Mouse (Mus musculus): ENCODE measurements around the gene Prm3.

- TF ChIP-seq CTCF (conservative IDR thresholded peaks at IDR 0.05; ENCODE audit: low read length), result no peak
- TF ChIP-seq NANOG (IDR thresholded peaks at IDR 0.05; ENCODE audit: borderline replicate concordance, low read length), result no peak
- no peak for TF ChIP-seq POU5F1 (IDR thresholded peaks at IDR 0.05; ENCODE audit: borderline replicate concordance, low read length)
These were observed 10.0 kb downstream of the Prm3 start for GRCm38 (mm10) chr16:10780631-10781120.

All from E14TG2a.4 (cell line).